Mouse (Mus musculus) embryo, embryonic 11 days (tissue): Measurements from ENCODE around the gene Aig1.

ENCODE experiments used
- DNase-seq: peaks from one replicate; pipeline ENCODE4 v3.0.0-alpha.2; 2015

The Aig1 gene

GRCm38 (mm10) chr10:13597491-13597890, 271.3 kb downstream of the Aig1 start:
- no peak for DNase-seq
